Mouse (Mus musculus) limb, embryonic 13.5 days (tissue): ENCODE results near the gene Urb1. TPM values are rescaled to one million over a fixed set of nuclear protein-coding genes. Genes with fewer than 3 reads are reported as not detected.

Experiments
- ATAC-seq: fragments of 200-750 bp; cut with Nextera tagmentation; 2 replicates; pipeline ENCODE4 v1.8.0; 2017; ENCODE audit warnings: low read depth, moderate number of reproducible peaks, moderate TSS enrichment; ENCODE audit not compliant: low FRiP score
- H3K27ac ChIP-seq: fragments of 300-500 bp; sonication (generic); 2 replicates; pipeline ENCODE4 v1.5.1; 2015; ENCODE audit warnings: inconsistent platforms, mild to moderate bottlenecking, moderate library complexity
- H3K27me3 ChIP-seq: fragments of 300-500 bp; sonication (generic); 2 replicates; pipeline ENCODE4 v1.6.1; 2015; ENCODE audit warnings: mild to moderate bottlenecking, inconsistent platforms
- H3K36me3 ChIP-seq: fragments of 300-500 bp; sonication (generic); 2 replicates; pipeline ENCODE4 v1.6.1; 2015; ENCODE audit warnings: inconsistent platforms, mild to moderate bottlenecking, moderate library complexity
- H3K4me1 ChIP-seq: fragments of 300-500 bp; sonication (generic); 2 replicates; pipeline ENCODE4 v1.6.1; 2015; ENCODE audit warnings: inconsistent platforms
- H3K4me2 ChIP-seq: fragments of 300-500 bp; sonication (generic); replicated peaks from 2 replicates; pipeline ENCODE4 v1.6.1; 2015; ENCODE audit warnings: inconsistent platforms, mild to moderate bottlenecking, moderate library complexity
- H3K4me3 ChIP-seq: fragments of 300-500 bp; sonication (generic); 2 replicates; pipeline ENCODE4 v1.5.1; 2015; ENCODE audit warnings: moderate library complexity, mild to moderate bottlenecking, inconsistent platforms
- H3K9ac ChIP-seq: fragments of 300-500 bp; sonication (generic); 2 replicates; pipeline ENCODE4 v1.6.1; 2015; ENCODE audit warnings: mild to moderate bottlenecking, inconsistent platforms
- H3K9me3 ChIP-seq: fragments of 300-500 bp; sonication (generic); 2 replicates; pipeline ENCODE4 v1.6.1; 2016; ENCODE audit warnings: inconsistent platforms
- WGBS: fragments of 180-500 bp; shearing (Covaris S2); methylation state at CpG from one replicate; pipeline ENCODE4 v1.1.7; 2015; 5-methylcytosine and 5-hydroxymethylcytosine counted together
- polyA plus RNA-seq: library from polyadenylated mRNA; unstranded; fragments of >200 nt; fragmentation: Nextera tagmentation; extraction: Ambion mirVana; gene quantifications from 2 replicates; pipeline ENCODE4 v1.2.1, GENCODE M21; 2015

The Urb1 gene
- polyA plus RNA-seq, 1 experiment from 2014 or later, result 11.8 TPM

GRCm38 (mm10) chr16:90792500-90792899, 17.7 kb downstream of the Urb1 start:
- WGBS, result 81% methylated on average over 3 of the region's 3 CpGs

GRCm38 (mm10) chr16:90792066-90792465, 18.1 kb downstream of the Urb1 start:
- Histone ChIP-seq H3K9me3 (no peaks in the 10 kb centered on the region), H3K4me2 (no peak overlapping the region), H3K9ac (no peak overlapping the region), H3K27ac (no peak overlapping the region), H3K4me1 (no peaks in the 10 kb centered on the region), H3K4me3 (no peak overlapping the region), H3K36me3 (peaks cover 94% of the 10 kb centered on the region), H3K27me3 (no peaks in the 10 kb centered on the region)
- no peak for ATAC-seq
- 73% methylated on average over 5 of the region's 5 CpGs for WGBS

More at GRCm38 (mm10) chr16:90792500-90792899, 17.7 kb downstream of the Urb1 start:
- Histone ChIP-seq H3K4me2 (no peak overlapping the region), H3K36me3 (peaks cover 94% of the 10 kb centered on the region), H3K4me3 (no peak overlapping the region), H3K9ac (no peak overlapping the region), H3K27me3 (no peaks in the 10 kb centered on the region), H3K9me3 (no peaks in the 10 kb centered on the region), H3K27ac (no peak overlapping the region), H3K4me1 (no peaks in the 10 kb centered on the region)
- no peak for ATAC-seq

GRCm38 (mm10) chr16:90790946-90791345, 19.3 kb downstream of the Urb1 start:
- H3K27ac ChIP-seq, result no peak overlapping the region
- H3K4me1 ChIP-seq, result no peaks in the 10 kb centered on the region
- no peaks in the 10 kb centered on the region for H3K9me3 ChIP-seq
- H3K9ac ChIP-seq, result no peak overlapping the region
- no peak overlapping the region for H3K4me2 ChIP-seq
- peaks cover 95% of the 10 kb centered on the region for H3K36me3 ChIP-seq
- H3K4me3 ChIP-seq, result no peak overlapping the region
- 90% methylated on average over 6 of the region's 6 CpGs for WGBS
- ATAC-seq, result no peak
- no peaks in the 10 kb centered on the region for H3K27me3 ChIP-seq

GRCm38 (mm10) chr16:90788580-90788979, 21.6 kb downstream of the Urb1 start:
- Histone ChIP-seq H3K4me2 (no peak overlapping the region), H3K9ac (no peak overlapping the region), H3K4me1 (no peaks in the 10 kb centered on the region), H3K36me3 (peaks cover 98% of the 10 kb centered on the region), H3K27ac (no peak overlapping the region), H3K9me3 (no peaks in the 10 kb centered on the region), H3K4me3 (no peak overlapping the region), H3K27me3 (no peaks in the 10 kb centered on the region)
- 95% methylated on average over 6 of the region's 6 CpGs for WGBS
- no peak for ATAC-seq

- Histone ChIP-seq H3K4me3 (no peak overlapping the region), H3K27me3 (no peaks in the 10 kb centered on the region), H3K4me2 (no peak overlapping the region), H3K9me3 (no peaks in the 10 kb centered on the region), H3K36me3 (peaks cover 95% of the 10 kb centered on the region), H3K4me1 (no peaks in the 10 kb centered on the region), H3K27ac (no peak overlapping the region), H3K9ac (no peak overlapping the region)
- 85% methylated on average over 4 of the region's 4 CpGs for WGBS
- no peak for ATAC-seq
Observed at GRCm38 (mm10) chr16:90785257-90785656, 25.0 kb downstream of the Urb1 start.

- Histone ChIP-seq H3K9ac (no peak overlapping the region), H3K4me1 (no peaks in the 10 kb centered on the region), H3K9me3 (no peaks in the 10 kb centered on the region), H3K36me3 (peaks cover 95% of the 10 kb centered on the region), H3K27ac (no peak overlapping the region), H3K4me2 (no peak overlapping the region), H3K4me3 (no peak overlapping the region), H3K27me3 (no peaks in the 10 kb centered on the region)
- 91% methylated on average over 11 of the region's 11 CpGs for WGBS
- no peak for ATAC-seq
Observed at GRCm38 (mm10) chr16:90783302-90783701, 26.9 kb downstream of the Urb1 start.

GRCm38 (mm10) chr16:90779783-90780182, 30.4 kb downstream of the Urb1 start:
- no peak overlapping the region for H3K27ac ChIP-seq
- H3K9ac ChIP-seq, result no peak overlapping the region
- no peak for ATAC-seq
- H3K9me3 ChIP-seq, result no peaks in the 10 kb centered on the region
- H3K27me3 ChIP-seq, result no peaks in the 10 kb centered on the region
- peaks cover 95% of the 10 kb centered on the region for H3K36me3 ChIP-seq
- WGBS, result 58% methylated on average over 11 of the region's 11 CpGs
- H3K4me1 ChIP-seq, result no peaks in the 10 kb centered on the region
- H3K4me2 ChIP-seq, result no peak overlapping the region
- H3K4me3 ChIP-seq, result no peak overlapping the region

- Histone ChIP-seq H3K4me2 (no peak overlapping the region), H3K9me3 (no peaks in the 10 kb centered on the region), H3K4me3 (no peak overlapping the region), H3K9ac (0 out of 2 replicates have a peak overlapping the region, but pooled peaks have one; percentile 9), H3K27ac (no peak overlapping the region), H3K4me1 (no peaks in the 10 kb centered on the region), H3K36me3 (peaks cover 99% of the 10 kb centered on the region), H3K27me3 (no peaks in the 10 kb centered on the region)
- 74% methylated on average over 10 of the region's 10 CpGs for WGBS
- no peak for ATAC-seq
Observed at GRCm38 (mm10) chr16:90775946-90776520, 34.2 kb downstream of the Urb1 start.

- 96% methylated on average over 6 of the region's 6 CpGs for WGBS
- Histone ChIP-seq H3K36me3 (peaks cover 97% of the 10 kb centered on the region), H3K27ac (no peak overlapping the region), H3K4me1 (no peaks in the 10 kb centered on the region), H3K4me2 (no peak overlapping the region), H3K4me3 (no peak overlapping the region), H3K9me3 (no peaks in the 10 kb centered on the region), H3K27me3 (no peaks in the 10 kb centered on the region), H3K9ac (no peak overlapping the region)
- no peak for ATAC-seq
Observed at GRCm38 (mm10) chr16:90774646-90775045, 35.6 kb downstream of the Urb1 start.

GRCm38 (mm10) chr16:90774216-90774615, 36.0 kb downstream of the Urb1 start:
- WGBS, result 91% methylated on average over 12 of the region's 12 CpGs

GRCm38 (mm10) chr16:90766919-90767454, 43.2 kb downstream of the Urb1 start:
- ATAC-seq, result no peak
- WGBS, result 95% methylated on average over 15 of the region's 15 CpGs
- Histone ChIP-seq H3K9me3 (no peaks in the 10 kb centered on the region), H3K4me1 (no peaks in the 10 kb centered on the region), H3K27ac (no peak overlapping the region), H3K4me2 (no peak overlapping the region), H3K9ac (no peak overlapping the region), H3K36me3 (peaks cover 87% of the 10 kb centered on the region), H3K4me3 (no peak overlapping the region), H3K27me3 (no peaks in the 10 kb centered on the region)

More at GRCm38 (mm10) chr16:90774216-90774615, 36.0 kb downstream of the Urb1 start:
- Histone ChIP-seq H3K4me3 (no peak overlapping the region), H3K27ac (no peak overlapping the region), H3K9me3 (no peaks in the 10 kb centered on the region), H3K9ac (no peak overlapping the region), H3K27me3 (no peaks in the 10 kb centered on the region), H3K36me3 (peaks cover 97% of the 10 kb centered on the region), H3K4me1 (no peaks in the 10 kb centered on the region), H3K4me2 (no peak overlapping the region)
- ATAC-seq, result no peak

- Histone ChIP-seq H3K4me1 (no peaks in the 10 kb centered on the region), H3K27me3 (no peaks in the 10 kb centered on the region), H3K9ac (no peak overlapping the region), H3K36me3 (peaks cover 89% of the 10 kb centered on the region), H3K4me2 (no peak overlapping the region), H3K27ac (no peak overlapping the region), H3K4me3 (no peak overlapping the region), H3K9me3 (no peaks in the 10 kb centered on the region)
- 85% methylated on average over 9 of the region's 9 CpGs for WGBS
- ATAC-seq, result no peak
Observed at GRCm38 (mm10) chr16:90765195-90765877, 44.9 kb downstream of the Urb1 start.
